Mouse (Mus musculus): Measurements from ENCODE around the gene B4galt5.

GRCm38 (mm10) chr2:167381596-167381995 is 32.6 kb upstream of the B4galt5 start:
- TF ChIP-seq CTCF (IDR thresholded peaks at IDR 0.05; ENCODE audit: low read depth, low read length) (no peak), POLR2A (IDR thresholded peaks at IDR 0.05; ENCODE audit: borderline replicate concordance, low read depth, low read length) (no peak)
